Mouse (Mus musculus) ES-E14 (cell line): Measurements from ENCODE around the gene Olfr691. TPM values are rescaled to one million over a fixed set of nuclear protein-coding genes. Genes with fewer than 3 reads are reported as not detected.
"Not testable (repeated sequence)": the region's sequence is repeated elsewhere in the genome, so short reads cannot be mapped to it uniquely, and the experiment has no call there.

Experiments used
- DNase-seq: peaks from one replicate; pipeline ENCODE4 v3.0.0-alpha.2; 2013; ENCODE audit warnings: low read depth, low spot score
- H3K27ac ChIP-seq: 2 replicates; pipeline ENCODE4 v1.5.1; 2012; ENCODE audit warnings: low read depth, mild to moderate bottlenecking, low read length, moderate library complexity, mixed read lengths; ENCODE audit not compliant: poor library complexity, insufficient read depth, severe bottlenecking
- H3K36me3 ChIP-seq: 2 replicates; pipeline ENCODE4 v1.6.1; 2012; ENCODE audit warnings: mild to moderate bottlenecking, low read length, moderate library complexity, mixed read lengths; ENCODE audit not compliant: control insufficient read depth, poor library complexity, insufficient read depth, severe bottlenecking
- H3K4me1 ChIP-seq, 2 experiments: fragments of 150-350 bp in 1 of 2; sonication (generic) in 1 of 2; 2 replicates each; pipeline ENCODE4 v1.6.1; 2012; ENCODE audit warnings: low read length in 2 of 2, mild to moderate bottlenecking in 1 of 2, mixed read lengths in 1 of 2; ENCODE audit not compliant: control insufficient read depth in 2 of 2, insufficient read depth in 2 of 2, poor library complexity in 1 of 2
- H3K4me3 ChIP-seq, 2 experiments: fragments of 150-350 bp in 1 of 2; sonication (generic) in 1 of 2; 2 replicates each; pipeline ENCODE4 v1.5.1; 2012; ENCODE audit warnings: low read length in 2 of 2, low read depth in 1 of 2, mild to moderate bottlenecking in 1 of 2, mixed read lengths in 1 of 2; ENCODE audit not compliant: insufficient read depth in 1 of 2, poor library complexity in 1 of 2, severe bottlenecking in 1 of 2
- H3K9ac ChIP-seq: 2 replicates; pipeline ENCODE4 v1.6.1; 2012; ENCODE audit warnings: low read depth, mild to moderate bottlenecking, low read length, mixed read lengths; ENCODE audit not compliant: poor library complexity, insufficient read depth, severe bottlenecking
- H3K9me3 ChIP-seq: fragments of 150-350 bp; sonication (generic); 2 replicates; pipeline ENCODE4 v1.6.1; 2012; ENCODE audit warnings: low read depth, mild to moderate bottlenecking, low read length; ENCODE audit not compliant: control insufficient read depth, insufficient read depth
- CHD2 ChIP-seq: IDR thresholded peaks from 2 replicates; pipeline ENCODE4 v1.6.1; 2014; ENCODE audit warnings: mild to moderate bottlenecking, low read depth, low read length, inconsistent platforms
- HCFC1 ChIP-seq: IDR thresholded peaks from 2 replicates; pipeline ENCODE4 v1.6.1; 2012; ENCODE audit warnings: low read length, inconsistent platforms, borderline replicate concordance; ENCODE audit not compliant: insufficient read depth
- MAFK ChIP-seq: IDR thresholded peaks from 2 replicates; pipeline ENCODE4 v1.6.1; 2014; ENCODE audit warnings: mild to moderate bottlenecking, low read depth, low read length, inconsistent platforms; ENCODE audit not compliant: insufficient read depth
- ZC3H11A ChIP-seq: IDR thresholded peaks from 2 replicates; pipeline ENCODE4 v1.6.1; 2012; ENCODE audit warnings: low read depth, mild to moderate bottlenecking, inconsistent platforms, low read length, borderline replicate concordance
- ZNF384 ChIP-seq: IDR thresholded peaks from 2 replicates; pipeline ENCODE4 v1.6.1; 2012; ENCODE audit warnings: low read depth, low read length, inconsistent platforms
- in situ Hi-C, 2 experiments: fragments of 600-800 bp; cut with MboI; formaldehyde crosslinking; loops; one replicate each; pipeline ENCODE4 v1.15.1; 2025; ENCODE audit warnings: low sequenced_read_pairs in 2 of 2, inconsistent platforms in 1 of 2; ENCODE audit not compliant: unreplicated experiment in 2 of 2
- total RNA-seq: library from RNA; depleted of rRNA; stranded (reverse); fragments of 300-350 nt; gene quantifications from 2 replicates; pipeline ENCODE4 v1.2.3, GENCODE M21; 2012

The Olfr691 gene
- total RNA-seq, 1 experiment = not detected

DNA sequence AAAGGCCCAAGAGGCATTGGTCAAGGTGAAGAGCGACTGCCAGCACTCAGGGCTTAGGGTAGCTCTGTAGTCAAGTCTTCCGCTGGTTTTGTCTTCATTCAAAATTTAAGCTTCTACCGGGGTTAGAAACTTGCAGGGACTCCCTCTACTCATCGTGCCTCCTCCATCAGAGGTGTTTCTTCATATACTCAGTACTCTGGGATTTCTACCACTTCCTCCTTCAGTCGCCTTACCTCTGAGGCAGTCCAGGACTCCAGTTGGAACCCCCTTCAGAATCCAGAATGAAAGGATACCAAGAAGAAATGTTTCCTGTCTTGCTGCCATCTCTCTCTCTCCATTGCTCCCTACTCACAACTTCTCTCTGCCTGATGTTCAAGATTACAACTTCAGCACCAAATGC is 25.2 kb upstream of the Olfr691 start:
- no peak overlapping the region for H3K27ac ChIP-seq
- no peak for DNase-seq
- in situ Hi-C loops = no loop called here
- no peak overlapping the region for H3K9ac ChIP-seq
- TF ChIP-seq ZNF384 = no peak
- TF ChIP-seq CHD2 = no peak
- no peak for TF ChIP-seq ZC3H11A
- TF ChIP-seq MAFK = no peak
- TF ChIP-seq HCFC1 = no peak
- no peak overlapping the region for H3K4me3 ChIP-seq
- H3K4me1 ChIP-seq = no peaks in the 10 kb centered on the region
- 0 out of 2 replicates have a peak, but pooled peaks cover 2% of the 10 kb centered on the region for H3K36me3 ChIP-seq
- H3K9me3 ChIP-seq = no peaks in the 10 kb centered on the region

DNA sequence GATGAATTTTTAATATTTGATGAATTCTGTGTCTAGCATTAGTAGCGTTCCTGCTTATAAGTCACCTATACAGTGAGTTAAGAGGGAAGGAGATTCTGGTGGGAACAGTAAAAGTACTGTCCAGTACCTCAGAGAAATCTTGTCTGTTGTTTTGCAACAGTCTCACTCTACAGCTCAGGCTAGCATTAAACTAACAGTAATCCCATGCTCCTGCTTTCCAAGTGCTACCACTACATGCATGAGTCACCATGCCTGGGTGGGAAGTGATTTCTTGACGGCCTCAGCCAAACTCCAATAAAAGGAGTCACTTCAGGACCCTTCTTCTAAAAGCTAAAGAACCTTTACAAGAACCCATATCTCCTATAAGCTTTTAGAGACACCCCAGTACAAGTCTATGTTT is 19.6 kb upstream of the Olfr691 start:
- in situ Hi-C loops = no loop called here
- TF ChIP-seq MAFK (no peak), ZNF384 (no peak), ZC3H11A (no peak), HCFC1 (no peak)
- Histone ChIP-seq H3K4me1 (no peaks in the 10 kb centered on the region), H3K36me3 (no peaks in the 10 kb centered on the region), H3K9me3 (no peaks in the 10 kb centered on the region), H3K9ac (no peak overlapping the region), H3K4me3 (no peak overlapping the region), H3K27ac (no peak overlapping the region)
- no peak for DNase-seq

DNA sequence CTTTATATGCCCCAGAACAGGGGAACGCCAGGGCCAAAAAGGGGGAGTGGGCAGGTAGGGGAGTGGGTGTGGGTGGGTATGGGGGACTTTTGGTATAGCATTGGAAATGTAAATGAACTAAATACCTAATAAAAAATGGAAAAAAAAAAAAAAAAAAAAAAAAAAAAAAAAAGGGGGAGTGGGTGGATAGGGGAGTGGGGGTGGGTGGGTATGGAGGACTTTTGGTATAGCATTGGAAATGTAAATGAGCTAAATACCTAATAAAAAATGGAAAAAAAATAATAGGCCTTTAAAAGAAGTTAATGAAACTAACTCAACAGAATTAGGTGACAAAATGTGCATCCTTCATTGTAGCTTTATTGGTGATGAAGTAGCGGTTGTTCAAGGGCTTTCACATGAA is 14.4 kb upstream of the Olfr691 start:
- in situ Hi-C loops = not testable (repeated sequence)

DNA sequence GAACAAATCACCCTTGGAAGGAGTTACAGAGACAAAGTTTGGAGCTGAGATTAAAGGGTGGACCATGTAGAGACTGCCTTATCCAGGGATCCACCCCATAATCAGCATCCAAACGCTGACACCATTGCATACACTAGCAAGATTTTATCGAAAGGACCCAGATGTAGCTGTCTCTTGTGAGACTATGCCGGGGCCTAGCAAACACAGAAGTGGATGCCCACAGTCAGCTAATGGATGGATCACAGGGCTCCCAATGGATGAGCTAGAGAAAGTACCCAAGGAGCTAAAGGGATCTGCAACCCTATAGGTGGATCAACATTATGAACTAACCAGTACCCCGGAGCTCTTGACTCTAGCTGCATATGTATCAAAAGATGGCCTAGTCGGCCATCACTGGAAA is 14.0 kb upstream of the Olfr691 start:
- H3K9me3 ChIP-seq, in situ Hi-C loops, H3K4me3 ChIP-seq, H3K9ac ChIP-seq, DNase-seq, H3K36me3 ChIP-seq, H3K27ac ChIP-seq, H3K4me1 ChIP-seq: not testable (repeated sequence)

More for the DNA sequence above, 14.4 kb upstream of the Olfr691 start:
- not testable (repeated sequence) for H3K36me3 ChIP-seq, H3K27ac ChIP-seq, H3K4me1 ChIP-seq, H3K4me3 ChIP-seq, H3K9ac ChIP-seq, H3K9me3 ChIP-seq, DNase-seq

DNA sequence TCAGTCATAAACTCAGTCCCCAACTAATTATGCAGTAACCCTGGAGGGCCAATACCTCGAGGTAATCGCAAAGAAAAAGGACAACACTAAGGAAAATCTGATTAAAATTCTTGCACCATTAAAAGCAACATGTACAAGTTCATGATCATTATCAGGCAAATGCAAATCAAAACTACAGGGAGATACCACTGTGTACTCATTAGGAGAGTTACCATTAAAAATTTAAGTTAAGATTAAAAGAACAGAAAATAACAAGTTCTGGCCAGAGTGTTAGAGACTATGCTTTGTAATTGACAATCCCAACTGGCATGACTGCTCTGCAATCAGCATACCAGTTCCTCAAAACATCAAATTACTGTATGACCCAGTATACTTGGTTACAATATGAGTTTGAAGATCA is 682 bp upstream of the Olfr691 start:
- H3K36me3 ChIP-seq = no peaks in the 10 kb centered on the region
- no peaks in the 10 kb centered on the region for H3K9me3 ChIP-seq
- H3K9ac ChIP-seq = no peak overlapping the region
- H3K4me3 ChIP-seq = no peak overlapping the region
- H3K4me1 ChIP-seq = no peaks in the 10 kb centered on the region
- no peak for DNase-seq
- no peak for TF ChIP-seq HCFC1
- no peak for TF ChIP-seq ZC3H11A
- TF ChIP-seq ZNF384 = no peak
- TF ChIP-seq MAFK = no peak
- TF ChIP-seq CHD2 = no peak
- H3K27ac ChIP-seq = no peak overlapping the region
- in situ Hi-C loops = no loop called here
